Mouse (Mus musculus) central nervous system, embryonic 11.5 days (tissue): ENCODE data around the gene Tnpo3. TPM values are rescaled to one million over a fixed set of nuclear protein-coding genes. Genes with fewer than 3 reads are reported as not detected.

Experiments
- polyA plus RNA-seq: library from polyadenylated mRNA; depleted of rRNA; stranded (reverse); fragments of >200 nt; gene quantifications from 2 replicates; pipeline ENCODE4 v1.2.3, GENCODE M21; 2012; rRNA removed

Tnpo3 gene
- polyA plus RNA-seq: 74.3 and 93.2 TPM in 2 replicates

GRCm38 (mm10) chr6:29609111-29610019 lies at the start of gene Tnpo3:
Gene Tnpo3 (minus strand): TSS chr6:29609887.

GRCm38 (mm10) chr6:29526281-29527251 lies 83.1 kb downstream of the Tnpo3 start, which contains the start of gene Irf5:
Gene Irf5 (plus strand): TSS chr6:29526625.

GRCm38 (mm10) chr6:29507447-29508309 lies 102.0 kb downstream of the Tnpo3 start, which contains the start of gene Kcp:
Gene Kcp (minus strand): TSS chr6:29507952.

Other genes starting within 250 kb of the Tnpo3 start
- gene Opn1sw, start 221.4 kb downstream of the Tnpo3 start, polyA plus RNA-seq: 0.06 TPM in 1 of 2 replicates, not detected in the other
- gene Ccdc136, start 213.6 kb downstream of the Tnpo3 start, polyA plus RNA-seq: 31.4 and 47.4 TPM in 2 replicates
- gene Flnc, start 176.6 kb downstream of the Tnpo3 start, polyA plus RNA-seq: 5.5 and 12.2 TPM in 2 replicates
- 119 and 185 TPM in 2 replicates for gene Atp6v1f, start 142.2 kb downstream of the Tnpo3 start, polyA plus RNA-seq
- gene Atp6v1fnb, start 138.4 kb downstream of the Tnpo3 start, polyA plus RNA-seq: 0.16 TPM in 2 replicates
- 37.7 and 61.8 TPM in 2 replicates for gene Kcp, start 101.9 kb downstream of the Tnpo3 start, polyA plus RNA-seq
- gene Irf5, start 83.3 kb downstream of the Tnpo3 start, polyA plus RNA-seq: 1.5 and 4.3 TPM in 2 replicates
- gene Tspan33, start 84.3 kb upstream of the Tnpo3 start, polyA plus RNA-seq: 11.5 and 12.0 TPM in 2 replicates
- gene Smo, start 125.6 kb upstream of the Tnpo3 start, polyA plus RNA-seq: 64.5 and 82.2 TPM in 2 replicates
- gene Ahcyl2, start 158.1 kb upstream of the Tnpo3 start, polyA plus RNA-seq: 17.5 and 23.4 TPM in 2 replicates